Mouse (Mus musculus) stomach, embryonic 16.5 days (tissue): ENCODE measurements at regions not wholly inside any gene's neighbourhood (a gene's known extent, or its start where the extent isn't known, plus 50 kb on each side); places are given as distances from the start of the nearest gene placed in this dataset.

Source experiments
- ATAC-seq: fragments of 200-750 bp; cut with Nextera tagmentation; 2 replicates; pipeline ENCODE4 v1.8.0; 2017; ENCODE audit warnings: moderate number of reproducible peaks, moderate TSS enrichment; ENCODE audit not compliant: insufficient read depth, low FRiP score
- H3K27ac ChIP-seq: fragments of 300-500 bp; sonication (generic); 2 replicates; pipeline ENCODE4 v1.5.1; 2014; ENCODE audit warnings: low read length
- H3K27me3 ChIP-seq: fragments of 300-500 bp; sonication (generic); 2 replicates; pipeline ENCODE4 v1.6.1; 2014; ENCODE audit warnings: low read length, control low read depth, mixed read lengths; ENCODE audit not compliant: control insufficient read depth, insufficient read depth
- H3K36me3 ChIP-seq: fragments of 300-500 bp; sonication (generic); 2 replicates; pipeline ENCODE4 v1.6.1; 2014; ENCODE audit warnings: low read length; ENCODE audit not compliant: control insufficient read depth, insufficient read depth
- H3K4me1 ChIP-seq: fragments of 300-500 bp; sonication (generic); 2 replicates; pipeline ENCODE4 v1.6.1; 2014; ENCODE audit warnings: low read length, control low read depth, mixed read lengths; ENCODE audit not compliant: control insufficient read depth, insufficient read depth
- H3K4me2 ChIP-seq: fragments of 300-500 bp; sonication (generic); 2 replicates; pipeline ENCODE4 v1.6.1; 2014; ENCODE audit warnings: low read depth, low read length, mixed read lengths
- H3K4me3 ChIP-seq: fragments of 300-500 bp; sonication (generic); replicated peaks from 2 replicates; pipeline ENCODE4 v1.5.1; 2014; ENCODE audit warnings: mild to moderate bottlenecking, low read length
- H3K9ac ChIP-seq: fragments of 300-500 bp; sonication (generic); 2 replicates; pipeline ENCODE4 v1.6.1; 2014; ENCODE audit warnings: low read length
- H3K9me3 ChIP-seq: fragments of 300-500 bp; sonication (generic); replicated peaks from 2 replicates; pipeline ENCODE4 v1.6.1; 2016; ENCODE audit warnings: low read length, control low read depth; ENCODE audit not compliant: control insufficient read depth
- whole genome bisulfite sequencing: fragments of 180-500 bp; shearing (Covaris S2); extraction: QIAGEN DNeasy Blood & Tissue Kit; methylation state at CpG from one replicate; pipeline ENCODE4 v1.1.7; 2014; 5-methylcytosine and 5-hydroxymethylcytosine counted together

GRCm38 (mm10) chr5:43039525-43039924 lies 193.4 kb upstream of the Cpeb2 start:
- Histone ChIP-seq H3K4me2 (no peak overlapping the region), H3K27ac (no peak overlapping the region), H3K27me3 (no peaks in the 10 kb centered on the region), H3K36me3 (no peaks in the 10 kb centered on the region), H3K9ac (no peak overlapping the region), H3K4me3 (no peak overlapping the region), H3K4me1 (no peaks in the 10 kb centered on the region), H3K9me3 (no peaks in the 10 kb centered on the region)
- ATAC-seq: no peak
- WGBS: 89% methylated on average over 3 of the region's 3 CpGs

- ATAC-seq: no peak
- WGBS: 82% methylated on average over 3 of the region's 3 CpGs
- no peak overlapping the region for H3K9ac ChIP-seq
Observed at GRCm38 (mm10) chr5:43042585-43042984, 190.4 kb upstream of the Cpeb2 start.

GRCm38 (mm10) chr5:43045860-43046259 lies 187.1 kb upstream of the Cpeb2 start:
- H3K4me3 ChIP-seq: no peak overlapping the region
- no peak for ATAC-seq
- WGBS: 83% methylated on average over 3 of the region's 3 CpGs

More at GRCm38 (mm10) chr5:43042585-43042984, 190.4 kb upstream of the Cpeb2 start:
- Histone ChIP-seq H3K36me3 (no peaks in the 10 kb centered on the region), H3K4me2 (no peak overlapping the region), H3K9me3 (no peaks in the 10 kb centered on the region), H3K27ac (no peak overlapping the region), H3K4me1 (no peaks in the 10 kb centered on the region), H3K27me3 (no peaks in the 10 kb centered on the region), H3K4me3 (no peak overlapping the region)

GRCm38 (mm10) chr5:43047316-43047715 lies 185.7 kb upstream of the Cpeb2 start:
- H3K27me3 ChIP-seq: no peaks in the 10 kb centered on the region
- no peak overlapping the region for H3K4me2 ChIP-seq
- no peak overlapping the region for H3K27ac ChIP-seq
- no peaks in the 10 kb centered on the region for H3K9me3 ChIP-seq
- whole genome bisulfite sequencing: 97% methylated on average over 2 of the region's 2 CpGs
- no peak overlapping the region for H3K4me3 ChIP-seq
- no peaks in the 10 kb centered on the region for H3K36me3 ChIP-seq
- no peak for ATAC-seq
- H3K4me1 ChIP-seq: no peaks in the 10 kb centered on the region
- H3K9ac ChIP-seq: no peak overlapping the region

More at GRCm38 (mm10) chr5:43045860-43046259, 187.1 kb upstream of the Cpeb2 start:
- H3K4me1 ChIP-seq: no peaks in the 10 kb centered on the region
- no peaks in the 10 kb centered on the region for H3K36me3 ChIP-seq
- H3K9ac ChIP-seq: no peak overlapping the region
- H3K4me2 ChIP-seq: no peak overlapping the region
- no peaks in the 10 kb centered on the region for H3K9me3 ChIP-seq
- H3K27ac ChIP-seq: no peak overlapping the region
- H3K27me3 ChIP-seq: no peaks in the 10 kb centered on the region

- no peaks in the 10 kb centered on the region for H3K9me3 ChIP-seq
- no peak for ATAC-seq
- no peak overlapping the region for H3K9ac ChIP-seq
- no peak overlapping the region for H3K4me2 ChIP-seq
- H3K27ac ChIP-seq: no peak overlapping the region
- H3K4me1 ChIP-seq: no peaks in the 10 kb centered on the region
- no peaks in the 10 kb centered on the region for H3K36me3 ChIP-seq
- H3K4me3 ChIP-seq: no peak overlapping the region
- no peaks in the 10 kb centered on the region for H3K27me3 ChIP-seq
- 64% methylated on average over 8 of the region's 8 CpGs for WGBS
Observed at GRCm38 (mm10) chr5:43048196-43049050, 184.5 kb upstream of the Cpeb2 start.

- Histone ChIP-seq H3K27me3 (no peaks in the 10 kb centered on the region), H3K36me3 (no peaks in the 10 kb centered on the region), H3K9ac (no peak overlapping the region), H3K4me2 (no peak overlapping the region), H3K27ac (no peak overlapping the region), H3K9me3 (no peaks in the 10 kb centered on the region), H3K4me3 (no peak overlapping the region), H3K4me1 (no peaks in the 10 kb centered on the region)
- 85% methylated on average over 4 of the region's 4 CpGs for WGBS
- ATAC-seq: no peak
Observed at GRCm38 (mm10) chr5:43049381-43050301, 183.3 kb upstream of the Cpeb2 start.

GRCm38 (mm10) chr5:43050961-43051517 lies 181.9 kb upstream of the Cpeb2 start:
- Histone ChIP-seq H3K27me3 (no peaks in the 10 kb centered on the region), H3K36me3 (no peaks in the 10 kb centered on the region), H3K4me1 (no peaks in the 10 kb centered on the region), H3K4me2 (no peak overlapping the region), H3K27ac (no peak overlapping the region), H3K9ac (no peak overlapping the region), H3K9me3 (no peaks in the 10 kb centered on the region), H3K4me3 (no peak overlapping the region)
- 87% methylated on average over 7 of the region's 7 CpGs for WGBS
- no peak for ATAC-seq

GRCm38 (mm10) chr5:43052668-43053067 lies 180.3 kb upstream of the Cpeb2 start:
- H3K9me3 ChIP-seq: no peaks in the 10 kb centered on the region
- H3K4me3 ChIP-seq: no peak overlapping the region
- ATAC-seq: peak; percentile 76; the same call in 1 of the 2 replicates
- H3K4me2 ChIP-seq: no peak overlapping the region
- H3K4me1 ChIP-seq: no peaks in the 10 kb centered on the region
- no peaks in the 10 kb centered on the region for H3K36me3 ChIP-seq
- H3K9ac ChIP-seq: no peak overlapping the region
- WGBS: 24% methylated on average over 1 of the region's 1 CpGs
- H3K27me3 ChIP-seq: no peaks in the 10 kb centered on the region
- H3K27ac ChIP-seq: no peak overlapping the region

GRCm38 (mm10) chr5:43054586-43054985 lies 178.4 kb upstream of the Cpeb2 start:
- H3K9ac ChIP-seq: no peak overlapping the region
- no peak overlapping the region for H3K4me2 ChIP-seq
- no peaks in the 10 kb centered on the region for H3K36me3 ChIP-seq
- H3K27me3 ChIP-seq: no peaks in the 10 kb centered on the region
- no peaks in the 10 kb centered on the region for H3K9me3 ChIP-seq
- ATAC-seq: no peak
- WGBS: 84% methylated on average over 8 of the region's 8 CpGs
- H3K4me1 ChIP-seq: no peaks in the 10 kb centered on the region
- no peak overlapping the region for H3K27ac ChIP-seq
- H3K4me3 ChIP-seq: no peak overlapping the region
